Mouse (Mus musculus) testis, adult 2 months (tissue): ENCODE results near the gene Appl1. TPM values are rescaled to one million over a fixed set of nuclear protein-coding genes. Genes with fewer than 3 reads are reported as not detected.
A peak's percentile ranks its signal among the peaks of the same experiment; 100 is the strongest.

Experiments used
- H3K27ac ChIP-seq: fragments of 200-500 bp; 2 replicates; pipeline ENCODE4 v1.5.1; 2012; ENCODE audit warnings: low read depth, low read length; ENCODE audit not compliant: control insufficient read depth, insufficient read depth
- H3K27me3 ChIP-seq: fragments of 200-500 bp; 2 replicates; pipeline ENCODE4 v1.6.1; 2012; ENCODE audit warnings: mild to moderate bottlenecking, low read length, moderate library complexity; ENCODE audit not compliant: control insufficient read depth, insufficient read depth
- H3K36me3 ChIP-seq: fragments of 200-500 bp; 2 replicates; pipeline ENCODE4 v1.6.1; 2012; ENCODE audit warnings: mild to moderate bottlenecking, low read length; ENCODE audit not compliant: control insufficient read depth, insufficient read depth
- H3K4me1 ChIP-seq: fragments of 200-500 bp; 2 replicates; pipeline ENCODE4 v1.6.1; 2012; ENCODE audit warnings: low read length; ENCODE audit not compliant: control insufficient read depth, insufficient read depth
- H3K4me3 ChIP-seq: fragments of 200-500 bp; 2 replicates; pipeline ENCODE4 v1.5.1; 2012; ENCODE audit warnings: low read depth, mild to moderate bottlenecking, low read length, moderate library complexity, mixed read lengths; ENCODE audit not compliant: control insufficient read depth
- CTCF ChIP-seq: fragments of 200-500 bp; IDR thresholded peaks from 2 replicates; pipeline ENCODE4 v1.5.1; 2012; ENCODE audit warnings: low read depth, mild to moderate bottlenecking, inconsistent platforms, low read length, moderate library complexity; ENCODE audit not compliant: control insufficient read depth, insufficient read depth, insufficient replicate concordance
- POLR2A ChIP-seq: fragments of 200-500 bp; IDR thresholded peaks from 2 replicates; pipeline ENCODE4 v1.6.1; 2012; ENCODE audit warnings: low read depth, mild to moderate bottlenecking, inconsistent platforms, low read length, moderate library complexity; ENCODE audit not compliant: control insufficient read depth
- polyA plus RNA-seq: library from polyadenylated mRNA; depleted of rRNA; stranded (reverse); fragments of >200 nt; gene quantifications from 2 replicates; pipeline ENCODE4 v1.2.3, GENCODE M21; 2012

Gene Appl1
- polyA plus RNA-seq, 1 experiment = 4.9 TPM

DNA sequence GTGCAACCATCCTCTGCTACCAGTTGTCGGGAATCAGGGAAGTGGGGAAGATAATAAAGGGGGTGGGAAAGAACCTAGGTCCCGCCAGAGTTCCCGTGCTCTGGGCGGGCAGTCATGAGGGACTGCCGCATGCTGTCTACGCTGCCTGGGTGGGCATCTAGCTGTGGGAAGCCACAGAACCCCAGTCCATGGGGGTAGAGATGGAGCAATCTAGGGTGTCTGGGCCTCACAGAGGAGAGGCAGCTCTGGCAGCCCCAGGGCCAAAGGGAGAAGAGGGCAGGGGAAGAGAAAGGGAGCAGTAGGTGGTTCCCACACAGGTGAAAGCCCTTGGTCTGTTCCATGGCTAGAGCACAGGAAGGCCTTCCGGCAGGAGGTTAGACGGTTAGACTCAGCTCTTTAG, 10.0 kb upstream of the Appl1 start:
- Histone ChIP-seq H3K4me3 (peak overlapping the region; percentile 87), H3K36me3 (no peaks in the 10 kb centered on the region), H3K4me1 (peaks cover 12% of the 10 kb centered on the region), H3K27me3 (no peaks in the 10 kb centered on the region), H3K27ac (no peak overlapping the region)
- TF ChIP-seq POLR2A = no peak
- TF ChIP-seq CTCF = no peak

DNA sequence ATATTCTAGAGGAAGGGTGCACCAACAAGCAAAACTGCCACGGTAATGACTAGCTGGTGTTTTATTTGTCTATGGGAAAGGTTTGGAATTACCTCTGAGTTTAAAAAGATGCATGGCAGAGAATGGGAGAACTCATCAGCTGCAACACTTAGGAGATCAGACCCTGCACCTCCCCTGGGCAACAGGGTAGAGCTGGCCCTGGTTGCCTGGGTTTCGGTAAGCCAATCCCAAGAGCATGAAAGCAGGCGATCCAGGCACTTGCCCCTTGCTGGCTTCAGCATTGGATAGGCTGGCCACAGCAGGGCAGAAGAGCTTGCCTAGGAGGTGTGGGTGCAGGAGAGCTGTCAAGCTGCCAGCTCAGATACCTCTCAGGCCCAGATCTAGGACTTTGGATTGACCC, 8.8 kb upstream of the Appl1 start:
- Histone ChIP-seq H3K36me3 (no peaks in the 10 kb centered on the region), H3K4me3 (peak overlapping the region; percentile 60), H3K27ac (no peak overlapping the region), H3K27me3 (no peaks in the 10 kb centered on the region), H3K4me1 (peaks cover 12% of the 10 kb centered on the region)
- TF ChIP-seq POLR2A = no peak
- 0 out of 2 replicates have a peak, but pooled peaks have one; percentile 2 for TF ChIP-seq CTCF

DNA sequence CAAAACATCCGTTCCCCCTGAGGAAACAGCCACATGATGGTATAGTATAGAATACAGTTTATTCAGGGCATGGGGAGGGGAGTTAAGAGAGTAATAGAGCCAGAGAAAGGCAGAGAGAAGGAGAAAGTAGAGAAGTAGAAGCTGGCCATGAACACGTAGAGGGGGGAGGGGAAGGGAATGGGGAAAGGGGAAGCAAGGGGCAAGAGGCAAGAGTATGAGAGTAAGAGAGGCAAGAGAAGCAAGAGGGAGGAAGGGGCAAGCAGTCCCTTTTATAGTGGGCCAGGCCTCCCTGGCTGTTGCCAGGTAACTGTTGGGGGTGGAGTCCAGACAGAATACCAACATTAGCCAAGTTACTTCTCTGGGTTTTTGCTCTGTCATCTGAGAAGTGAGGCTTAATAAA, 6.5 kb upstream of the Appl1 start:
- no peak overlapping the region for H3K27ac ChIP-seq
- H3K4me3 ChIP-seq = peak overlapping the region; percentile 84
- H3K36me3 ChIP-seq = no peaks in the 10 kb centered on the region
- no peaks in the 10 kb centered on the region for H3K27me3 ChIP-seq
- TF ChIP-seq CTCF (no peak), POLR2A (no peak)
- H3K4me1 ChIP-seq = peaks cover 12% of the 10 kb centered on the region

DNA sequence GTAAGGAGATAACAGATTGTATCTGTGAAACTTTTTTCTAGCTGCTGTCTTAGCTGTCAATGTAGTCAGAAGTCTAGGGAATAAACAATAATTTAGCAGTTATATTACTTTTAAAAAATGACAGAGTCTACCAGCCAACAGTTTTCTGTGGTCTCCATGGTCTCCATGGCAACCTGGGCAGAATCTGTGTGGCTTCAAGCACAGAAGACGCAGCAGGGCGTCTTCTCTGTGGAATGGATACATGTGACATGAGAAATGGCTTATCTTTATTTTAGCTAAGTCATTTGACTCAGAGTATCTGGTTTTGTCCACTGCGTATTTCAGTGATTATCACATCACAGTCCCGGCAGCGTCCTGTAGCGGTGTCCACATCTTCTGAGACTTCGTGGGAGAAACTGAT, 5.2 kb upstream of the Appl1 start:
- TF ChIP-seq CTCF (no peak), POLR2A (no peak)
- Histone ChIP-seq H3K4me3 (peak overlapping the region; percentile 35; the same call in 1 of the 2 replicates), H3K27me3 (no peaks in the 10 kb centered on the region), H3K36me3 (no peaks in the 10 kb centered on the region), H3K27ac (no peak overlapping the region), H3K4me1 (peaks cover 12% of the 10 kb centered on the region)

DNA sequence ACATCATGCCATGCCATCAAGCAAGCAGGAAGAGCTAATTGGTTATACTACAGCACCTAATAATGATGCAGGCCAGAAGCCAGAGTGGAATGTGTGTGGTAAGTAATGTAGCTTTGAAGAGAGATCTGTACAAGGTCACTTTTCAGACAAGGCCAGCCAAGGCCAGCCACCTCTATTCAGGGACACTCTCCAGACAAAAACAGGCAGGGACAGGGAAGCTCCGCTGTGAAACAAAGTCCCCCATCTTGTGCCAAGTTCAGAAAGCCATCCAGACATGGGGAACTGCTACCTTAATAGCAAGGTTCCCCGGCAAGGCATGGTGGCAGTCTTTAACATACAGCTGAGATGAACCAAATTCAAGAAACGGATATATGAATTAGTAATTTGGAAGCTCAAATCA, 4.5 kb upstream of the Appl1 start:
- TF ChIP-seq POLR2A = no peak
- TF ChIP-seq CTCF = no peak
- no peaks in the 10 kb centered on the region for H3K27me3 ChIP-seq
- no peak overlapping the region for H3K4me3 ChIP-seq
- peaks cover 9% of the 10 kb centered on the region for H3K4me1 ChIP-seq
- no peaks in the 10 kb centered on the region for H3K36me3 ChIP-seq
- peak overlapping the region; percentile 17; the same call in 1 of the 2 replicates for H3K27ac ChIP-seq

DNA sequence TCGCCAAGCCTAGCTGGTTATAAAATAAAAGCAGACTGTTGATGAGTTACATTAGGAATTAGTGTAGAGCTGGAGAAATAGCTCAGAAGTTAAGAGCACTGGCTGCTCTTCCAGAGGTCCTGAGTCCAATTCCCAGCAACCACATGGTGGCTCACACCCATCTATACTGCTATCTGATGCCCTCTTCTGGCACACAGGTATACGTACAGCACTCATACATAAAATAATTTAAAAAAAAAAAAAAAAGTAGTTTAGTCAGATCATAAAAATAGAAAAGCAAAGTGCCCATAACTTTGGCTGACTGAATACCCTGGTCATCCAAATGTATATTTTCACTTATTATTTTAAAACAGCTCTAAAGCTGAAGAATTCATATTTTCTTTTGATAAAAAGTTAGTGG, 2.1 kb upstream of the Appl1 start:
- H3K36me3 ChIP-seq = no peaks in the 10 kb centered on the region
- H3K4me3 ChIP-seq = no peak overlapping the region
- no peak overlapping the region for H3K27ac ChIP-seq
- TF ChIP-seq CTCF (no peak), POLR2A (no peak)
- no peaks in the 10 kb centered on the region for H3K27me3 ChIP-seq
- H3K4me1 ChIP-seq = peaks cover 9% of the 10 kb centered on the region

DNA sequence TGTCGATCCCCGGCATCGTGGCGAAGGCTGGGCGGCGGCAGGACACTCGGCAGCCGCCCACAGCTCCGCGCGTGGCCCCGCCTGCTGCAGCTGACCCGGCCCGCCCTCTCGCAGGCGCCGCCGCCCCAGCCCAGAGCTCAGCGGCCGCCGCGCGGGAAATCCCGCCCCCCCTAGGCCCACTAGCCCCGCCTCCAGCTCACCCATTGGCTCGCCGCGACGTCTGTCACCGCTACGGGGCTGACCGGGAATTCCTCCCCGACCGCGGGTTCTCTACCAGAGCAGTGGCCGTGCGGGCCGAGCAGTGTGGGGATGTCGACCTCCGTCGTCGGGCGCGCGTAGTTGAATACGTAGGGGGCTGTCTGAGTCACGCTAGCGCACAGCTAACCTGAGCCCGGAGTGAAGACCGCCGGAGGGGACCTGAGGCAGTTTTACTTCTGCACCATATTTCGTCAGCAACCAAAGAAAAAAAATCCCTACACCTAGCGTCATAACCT, 546 bp downstream of the Appl1 start:
- TF ChIP-seq POLR2A (peak; percentile 87), CTCF (no peak)

More for the DNA sequence above, 546 bp downstream of the Appl1 start:
- Histone ChIP-seq H3K36me3 (no peaks in the 10 kb centered on the region), H3K27ac (peak overlapping the region; percentile 87), H3K4me3 (peak overlapping the region; percentile 95), H3K27me3 (no peaks in the 10 kb centered on the region), H3K4me1 (no peaks in the 10 kb centered on the region)
